Mouse (Mus musculus): ENCODE measurements at regions not wholly inside any gene's neighbourhood (a gene's known extent, or its start where the extent isn't known, plus 50 kb on each side); places are given as distances from the start of the nearest gene placed in this dataset.

GRCm38 (mm10) chr2:57522983-57523382 lies 285.5 kb downstream of the Gpd2 start:
- no peak for ATAC-seq (replicated peaks; ENCODE audit: low FRiP score)
- Histone ChIP-seq H3K9ac (no peak overlapping the region), H3K9me3 (replicated peaks) (no peaks in the 10 kb centered on the region), H3K27ac (no peak overlapping the region), H3K4me2 (no peak overlapping the region), H3K27me3 (no peaks in the 10 kb centered on the region), H3K4me3 (replicated peaks) (no peak overlapping the region), H3K36me3 (no peaks in the 10 kb centered on the region), H3K4me1 (no peaks in the 10 kb centered on the region)
- WGBS, result 85% methylated on average over 8 of the region's 8 CpGs

- Histone ChIP-seq H3K4me3 (replicated peaks) (no peak overlapping the region), H3K27me3 (no peaks in the 10 kb centered on the region), H3K36me3 (no peaks in the 10 kb centered on the region), H3K27ac (no peak overlapping the region), H3K4me1 (no peaks in the 10 kb centered on the region), H3K4me2 (no peak overlapping the region), H3K9ac (no peak overlapping the region), H3K9me3 (replicated peaks) (no peaks in the 10 kb centered on the region)
- no peak for ATAC-seq (replicated peaks; ENCODE audit: low FRiP score)
- WGBS, result 61% methylated on average over 2 of the region's 2 CpGs
Measured at GRCm38 (mm10) chr2:57527966-57528365, 290.5 kb downstream of the Gpd2 start.

GRCm38 (mm10) chr2:57539842-57540241 lies 302.4 kb downstream of the Gpd2 start:
- Histone ChIP-seq H3K27me3 (no peaks in the 10 kb centered on the region), H3K27ac (no peak overlapping the region), H3K4me1 (no peaks in the 10 kb centered on the region), H3K9ac (no peak overlapping the region), H3K4me2 (no peak overlapping the region), H3K9me3 (replicated peaks) (no peaks in the 10 kb centered on the region), H3K36me3 (no peaks in the 10 kb centered on the region), H3K4me3 (replicated peaks) (no peak overlapping the region)
- ATAC-seq (replicated peaks; ENCODE audit: low FRiP score), result no peak
- 87% methylated on average over 3 of the region's 3 CpGs for WGBS

- Histone ChIP-seq H3K4me2 (no peak overlapping the region), H3K4me3 (replicated peaks) (no peak overlapping the region), H3K9ac (no peak overlapping the region), H3K27me3 (no peaks in the 10 kb centered on the region), H3K36me3 (no peaks in the 10 kb centered on the region), H3K27ac (no peak overlapping the region), H3K9me3 (replicated peaks) (no peaks in the 10 kb centered on the region), H3K4me1 (no peaks in the 10 kb centered on the region)
- 85% methylated on average over 4 of the region's 4 CpGs for WGBS
- ATAC-seq (replicated peaks; ENCODE audit: low FRiP score), result no peak
Measured at GRCm38 (mm10) chr2:57565258-57565657, 327.8 kb downstream of the Gpd2 start.

DNA sequence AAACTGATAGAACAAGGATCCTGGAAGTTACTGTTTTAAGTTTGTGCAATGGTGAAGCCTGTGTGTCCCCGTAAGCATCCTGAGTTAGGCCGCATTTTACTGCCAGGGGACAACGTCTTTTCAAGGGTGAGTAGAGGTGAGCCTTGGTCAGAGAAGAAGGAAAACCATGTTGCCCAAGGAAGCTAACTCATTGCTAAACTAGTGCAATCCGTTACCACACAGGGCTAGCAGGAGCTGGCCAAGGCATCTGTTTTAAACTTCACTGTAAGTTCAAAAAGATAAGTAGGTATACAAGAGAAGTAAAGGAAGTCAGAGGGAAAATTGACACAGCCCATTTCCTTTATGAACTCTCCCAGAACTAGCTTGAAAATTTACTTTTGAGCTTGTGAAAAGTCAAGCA lies 328.7 kb downstream of the Gpd2 start:
- no peak for ATAC-seq (replicated peaks; ENCODE audit: low FRiP score)
- 61% methylated on average over 4 of the region's 4 CpGs for WGBS

DNA sequence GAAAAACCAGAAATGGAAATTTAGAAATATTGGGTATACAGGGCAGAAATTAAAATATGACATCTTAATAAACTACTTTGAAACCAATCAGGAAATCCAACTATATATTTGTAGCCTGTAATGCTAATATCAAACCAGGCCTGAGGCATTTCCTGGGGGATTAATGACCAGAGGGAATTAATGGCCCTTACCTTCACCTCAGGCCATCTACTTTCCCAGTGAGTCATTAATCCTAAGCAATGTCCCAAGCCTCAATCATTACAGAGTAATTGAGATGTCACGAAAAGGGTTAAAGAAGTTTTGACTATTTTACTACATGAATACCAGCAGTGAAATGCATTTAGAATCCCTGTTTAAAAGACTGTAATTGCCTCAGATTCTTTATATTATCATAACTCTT lies 329.7 kb downstream of the Gpd2 start:
- H3K9ac ChIP-seq, result no peak overlapping the region
- WGBS, result 41% methylated on average over 1 of the region's 1 CpGs

More for the DNA sequence above, 328.7 kb downstream of the Gpd2 start:
- no peaks in the 10 kb centered on the region for H3K9me3 ChIP-seq (replicated peaks)
- H3K9ac ChIP-seq, result no peak overlapping the region
- no peak overlapping the region for H3K4me2 ChIP-seq
- no peak overlapping the region for H3K4me3 ChIP-seq (replicated peaks)
- H3K4me1 ChIP-seq, result no peaks in the 10 kb centered on the region
- no peaks in the 10 kb centered on the region for H3K36me3 ChIP-seq
- H3K27me3 ChIP-seq, result no peaks in the 10 kb centered on the region
- H3K27ac ChIP-seq, result no peak overlapping the region

GRCm38 (mm10) chr2:57587065-57587464 lies 349.6 kb downstream of the Gpd2 start:
- 80% methylated on average over 3 of the region's 3 CpGs for WGBS
- Histone ChIP-seq H3K27ac (no peak overlapping the region), H3K4me1 (no peaks in the 10 kb centered on the region), H3K27me3 (no peaks in the 10 kb centered on the region), H3K36me3 (no peaks in the 10 kb centered on the region), H3K4me2 (no peak overlapping the region), H3K9me3 (replicated peaks) (no peaks in the 10 kb centered on the region), H3K4me3 (replicated peaks) (no peak overlapping the region), H3K9ac (no peak overlapping the region)
- no peak for ATAC-seq (replicated peaks; ENCODE audit: low FRiP score)

More for the DNA sequence above, 329.7 kb downstream of the Gpd2 start:
- Histone ChIP-seq H3K9me3 (replicated peaks) (no peaks in the 10 kb centered on the region), H3K4me2 (no peak overlapping the region), H3K36me3 (no peaks in the 10 kb centered on the region), H3K4me3 (replicated peaks) (no peak overlapping the region), H3K27ac (no peak overlapping the region), H3K27me3 (no peaks in the 10 kb centered on the region), H3K4me1 (no peaks in the 10 kb centered on the region)
- 0 out of 2 replicates have a peak, but pooled peaks have one; percentile 60 for ATAC-seq (replicated peaks; ENCODE audit: low FRiP score)

GRCm38 (mm10) chr2:57593558-57593957 lies 356.1 kb downstream of the Gpd2 start:
- Histone ChIP-seq H3K9me3 (replicated peaks) (no peaks in the 10 kb centered on the region), H3K4me3 (replicated peaks) (no peak overlapping the region)
- 88% methylated on average over 2 of the region's 2 CpGs for WGBS

GRCm38 (mm10) chr2:57597694-57598358 lies 360.4 kb downstream of the Gpd2 start:
- WGBS, result 13% methylated on average over 9 of the region's 9 CpGs
- no peak overlapping the region for H3K4me3 ChIP-seq (replicated peaks)
- H3K27ac ChIP-seq, result no peak overlapping the region
- no peak overlapping the region for H3K4me2 ChIP-seq
- 0 out of 2 replicates have a peak, but pooled peaks have one; percentile 9 for ATAC-seq (replicated peaks; ENCODE audit: low FRiP score)
- H3K27me3 ChIP-seq, result no peaks in the 10 kb centered on the region
- H3K9me3 ChIP-seq (replicated peaks), result no peaks in the 10 kb centered on the region
- no peaks in the 10 kb centered on the region for H3K36me3 ChIP-seq
- peaks cover 5% of the 10 kb centered on the region; the same call in 1 of the 2 replicates for H3K4me1 ChIP-seq
- H3K9ac ChIP-seq, result no peak overlapping the region

More at GRCm38 (mm10) chr2:57593558-57593957, 356.1 kb downstream of the Gpd2 start:
- no peak for ATAC-seq (replicated peaks; ENCODE audit: low FRiP score)
- no peaks in the 10 kb centered on the region for H3K27me3 ChIP-seq
- H3K4me1 ChIP-seq, result peaks cover 5% of the 10 kb centered on the region; the same call in 1 of the 2 replicates
- no peak overlapping the region for H3K27ac ChIP-seq
- no peak overlapping the region for H3K9ac ChIP-seq
- no peak overlapping the region for H3K4me2 ChIP-seq
- H3K36me3 ChIP-seq, result no peaks in the 10 kb centered on the region

- Histone ChIP-seq H3K27me3 (no peaks in the 10 kb centered on the region), H3K4me3 (replicated peaks) (no peak overlapping the region), H3K27ac (no peak overlapping the region), H3K36me3 (no peaks in the 10 kb centered on the region), H3K4me2 (no peak overlapping the region), H3K9ac (no peak overlapping the region), H3K4me1 (no peaks in the 10 kb centered on the region), H3K9me3 (replicated peaks) (no peaks in the 10 kb centered on the region)
- ATAC-seq (replicated peaks; ENCODE audit: low FRiP score), result no peak
Measured at GRCm38 (mm10) chr2:57611599-57611998, 374.2 kb downstream of the Gpd2 start.

- ATAC-seq (replicated peaks; ENCODE audit: low FRiP score), result no peak
- Histone ChIP-seq H3K9ac (no peak overlapping the region), H3K27me3 (no peaks in the 10 kb centered on the region), H3K4me1 (no peaks in the 10 kb centered on the region), H3K9me3 (replicated peaks) (no peaks in the 10 kb centered on the region), H3K27ac (no peak overlapping the region), H3K4me2 (no peak overlapping the region), H3K36me3 (no peaks in the 10 kb centered on the region), H3K4me3 (replicated peaks) (no peak overlapping the region)
- WGBS, result 66% methylated on average over 10 of the region's 10 CpGs
Measured at GRCm38 (mm10) chr2:57613243-57613642, 375.8 kb downstream of the Gpd2 start.

DNA sequence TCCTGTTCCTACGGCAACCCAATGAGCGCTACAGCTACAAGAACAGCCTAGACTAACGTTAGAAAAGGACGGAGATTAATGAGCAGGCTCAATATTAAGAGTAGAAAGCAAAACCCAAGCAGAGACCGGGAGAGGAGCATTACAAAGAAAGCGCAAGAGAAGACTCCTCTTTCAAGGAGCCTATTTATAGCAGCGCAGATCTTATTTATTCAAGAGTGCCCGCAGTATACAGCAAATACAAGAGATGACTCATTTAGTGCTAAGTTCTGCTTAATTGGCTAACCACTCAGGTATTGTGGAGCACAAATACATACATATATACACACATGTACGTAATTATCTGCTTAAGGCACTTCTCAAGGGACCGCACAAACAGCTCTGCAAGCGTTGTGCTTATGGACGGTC lies 377.2 kb downstream of the Gpd2 start:
- no peak overlapping the region for H3K4me2 ChIP-seq
- WGBS, result 81% methylated on average over 12 of the region's 12 CpGs
- H3K4me3 ChIP-seq (replicated peaks), result no peak overlapping the region

More for the DNA sequence above, 377.2 kb downstream of the Gpd2 start:
- Histone ChIP-seq H3K27ac (no peak overlapping the region), H3K27me3 (no peaks in the 10 kb centered on the region), H3K4me1 (no peaks in the 10 kb centered on the region), H3K36me3 (no peaks in the 10 kb centered on the region), H3K9me3 (replicated peaks) (no peaks in the 10 kb centered on the region), H3K9ac (no peak overlapping the region)
- no peak for ATAC-seq (replicated peaks; ENCODE audit: low FRiP score)
